Mouse (Mus musculus) ES-Bruce4 (cell line): Measurements from ENCODE around the gene Klb.

Experiments
- CTCF ChIP-seq: IDR thresholded peaks from one replicate; pipeline ENCODE4 v1.8.1; 2011; ENCODE audit warnings: low read depth, low read length
- EP300 ChIP-seq: IDR thresholded peaks from 2 replicates; pipeline ENCODE4 v1.6.1; 2011; ENCODE audit warnings: low read depth, low read length; ENCODE audit not compliant: insufficient read depth
- POLR2A ChIP-seq: IDR thresholded peaks from one replicate; pipeline ENCODE4 v1.8.1; 2011; ENCODE audit warnings: low read length; ENCODE audit not compliant: insufficient read depth

DNA sequence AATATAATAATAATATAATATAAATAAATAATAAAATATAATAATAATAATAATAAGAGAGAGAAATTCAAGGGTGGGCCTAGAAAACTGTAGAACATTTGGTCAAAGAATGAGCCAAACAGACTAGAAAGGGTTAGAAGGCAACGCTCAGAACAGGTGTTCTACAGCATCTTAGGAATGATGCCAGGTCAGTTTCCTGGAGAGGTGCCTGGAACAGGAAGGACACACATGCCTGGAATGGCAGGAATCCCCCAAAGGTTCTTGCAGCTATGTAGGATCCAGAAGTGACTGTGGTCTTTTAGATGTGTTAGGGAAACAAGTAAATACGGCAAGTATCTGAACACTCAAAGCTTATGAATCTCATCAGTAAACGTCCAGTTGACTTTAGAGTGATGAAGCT, 23.8 kb upstream of the Klb start:
- TF ChIP-seq POLR2A (no peak), CTCF (no peak), EP300 (no peak)
